Mouse (Mus musculus) thymus, adult 2 months (tissue): Measurements from ENCODE around the gene Megf8. TPM values are rescaled to one million over a fixed set of nuclear protein-coding genes. Genes with fewer than 3 reads are reported as not detected.

ENCODE experiments used
- DNase-seq: peaks from one replicate; pipeline ENCODE4 v3.0.0; 2021
- H3K27ac ChIP-seq: fragments of 200-500 bp; 2 replicates; pipeline ENCODE4 v1.5.1; 2012; ENCODE audit warnings: low read length, control low read depth; ENCODE audit not compliant: control insufficient read depth, insufficient read depth
- H3K27me3 ChIP-seq: fragments of 200-500 bp; 2 replicates; pipeline ENCODE4 v1.6.1; 2012; ENCODE audit warnings: mild to moderate bottlenecking, low read length, moderate library complexity, mixed read lengths; ENCODE audit not compliant: control insufficient read depth, insufficient read depth
- H3K36me3 ChIP-seq: fragments of 200-500 bp; 2 replicates; pipeline ENCODE4 v1.6.1; 2012; ENCODE audit warnings: mild to moderate bottlenecking, low read length, moderate library complexity; ENCODE audit not compliant: control insufficient read depth, insufficient read depth
- H3K4me1 ChIP-seq: fragments of 200-500 bp; replicated peaks from 2 replicates; pipeline ENCODE4 v1.6.1; 2012; ENCODE audit warnings: low read length; ENCODE audit not compliant: control insufficient read depth, insufficient read depth
- H3K4me3 ChIP-seq: fragments of 200-500 bp; 2 replicates; pipeline ENCODE4 v1.5.1; 2012; ENCODE audit warnings: mild to moderate bottlenecking, low read length, control low read depth, moderate library complexity; ENCODE audit not compliant: control insufficient read depth, insufficient read depth
- CTCF ChIP-seq: fragments of 200-500 bp; IDR thresholded peaks from 2 replicates; pipeline ENCODE4 v1.5.1; 2012; ENCODE audit warnings: mild to moderate bottlenecking, control low read depth, low read length, moderate library complexity, borderline replicate concordance; ENCODE audit not compliant: control insufficient read depth, poor library complexity, insufficient read depth; ENCODE audit errors: extremely low read depth
- POLR2A ChIP-seq: fragments of 200-500 bp; IDR thresholded peaks from 2 replicates; pipeline ENCODE4 v1.6.1; 2012; ENCODE audit warnings: mild to moderate bottlenecking, low read length, control low read depth, moderate library complexity; ENCODE audit not compliant: control insufficient read depth, poor library complexity, insufficient read depth; ENCODE audit errors: extremely low read depth
- WGBS: fragments of 180-500 bp; shearing (Covaris S2); methylation state at CpG from one replicate; pipeline ENCODE4 v1.1.7; 2018; 5-methylcytosine and 5-hydroxymethylcytosine counted together
- polyA plus RNA-seq: library from polyadenylated mRNA; depleted of rRNA; stranded (reverse); fragments of >200 nt; gene quantifications from 2 replicates; pipeline ENCODE4 v1.2.3, GENCODE M21; 2012

Gene Megf8
- polyA plus RNA-seq, 1 experiment = 14.8 TPM

DNA sequence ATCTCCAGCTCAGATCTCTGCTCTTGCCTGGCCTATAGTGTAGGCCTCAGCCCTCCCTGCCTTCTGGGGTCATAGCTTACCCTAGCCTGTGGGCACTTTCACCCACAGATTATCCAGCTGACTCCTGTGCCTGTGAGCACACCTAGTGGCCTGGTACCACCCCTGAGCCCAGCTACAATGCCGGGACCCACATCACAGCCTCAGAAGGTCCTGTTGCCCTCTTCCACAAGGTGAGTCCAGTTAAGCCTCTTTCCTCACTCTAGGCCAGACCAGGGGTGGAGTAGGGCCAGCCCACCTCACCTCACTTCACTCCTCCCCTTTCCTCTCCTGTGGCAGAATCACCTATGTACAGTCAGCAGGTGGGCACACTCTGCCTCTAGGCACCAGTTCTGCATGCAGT lies 26.5 kb upstream of the Megf8 start:
- Histone ChIP-seq H3K27ac (no peak overlapping the region), H3K36me3 (peaks cover 72% of the 10 kb centered on the region), H3K27me3 (no peaks in the 10 kb centered on the region), H3K4me1 (no peaks in the 10 kb centered on the region), H3K4me3 (no peak overlapping the region)
- TF ChIP-seq CTCF (no peak), POLR2A (no peak)
- 96% methylated on average over 1 of the region's 1 CpGs for WGBS
- DNase-seq = no peak

DNA sequence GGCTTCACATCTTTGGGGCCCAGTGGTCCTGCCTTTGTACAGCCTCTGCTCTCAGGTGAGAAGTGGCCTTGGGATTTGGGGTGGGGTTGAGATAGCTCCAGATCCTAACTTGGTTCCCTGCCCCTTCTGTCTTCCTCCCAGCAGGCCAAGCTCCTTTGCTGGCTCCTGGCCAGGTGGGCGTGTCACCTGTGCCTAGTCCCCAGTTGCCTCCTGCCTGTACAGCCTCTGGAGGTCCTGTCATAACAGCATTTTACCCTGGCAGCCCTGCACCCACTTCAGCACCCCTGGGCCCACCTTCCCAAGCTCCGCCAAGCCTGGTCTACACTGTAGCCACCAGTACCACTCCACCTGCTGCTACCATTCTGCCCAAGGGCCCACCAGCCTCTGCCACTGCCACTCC lies 26.1 kb upstream of the Megf8 start:
- WGBS = 91% methylated on average over 2 of the region's 2 CpGs
- DNase-seq = no peak
- Histone ChIP-seq H3K4me1 (peaks cover under 1% of the 10 kb centered on the region; the same call in 1 of the 2 replicates), H3K36me3 (peaks cover 68% of the 10 kb centered on the region), H3K27ac (no peak overlapping the region), H3K27me3 (no peaks in the 10 kb centered on the region), H3K4me3 (no peak overlapping the region)
- no peak for TF ChIP-seq CTCF
- TF ChIP-seq POLR2A = no peak

- TF ChIP-seq CTCF = no peak
- TF ChIP-seq POLR2A = no peak
- no peak for DNase-seq
- Histone ChIP-seq H3K4me1 (peaks cover 9% of the 10 kb centered on the region), H3K27ac (no peak overlapping the region), H3K4me3 (no peak overlapping the region), H3K27me3 (no peaks in the 10 kb centered on the region), H3K36me3 (peaks cover 56% of the 10 kb centered on the region)
- 84% methylated on average over 7 of the region's 7 CpGs for WGBS
Observed at GRCm38 (mm10) chr7:25292107-25292506, 24.9 kb upstream of the Megf8 start.

DNA sequence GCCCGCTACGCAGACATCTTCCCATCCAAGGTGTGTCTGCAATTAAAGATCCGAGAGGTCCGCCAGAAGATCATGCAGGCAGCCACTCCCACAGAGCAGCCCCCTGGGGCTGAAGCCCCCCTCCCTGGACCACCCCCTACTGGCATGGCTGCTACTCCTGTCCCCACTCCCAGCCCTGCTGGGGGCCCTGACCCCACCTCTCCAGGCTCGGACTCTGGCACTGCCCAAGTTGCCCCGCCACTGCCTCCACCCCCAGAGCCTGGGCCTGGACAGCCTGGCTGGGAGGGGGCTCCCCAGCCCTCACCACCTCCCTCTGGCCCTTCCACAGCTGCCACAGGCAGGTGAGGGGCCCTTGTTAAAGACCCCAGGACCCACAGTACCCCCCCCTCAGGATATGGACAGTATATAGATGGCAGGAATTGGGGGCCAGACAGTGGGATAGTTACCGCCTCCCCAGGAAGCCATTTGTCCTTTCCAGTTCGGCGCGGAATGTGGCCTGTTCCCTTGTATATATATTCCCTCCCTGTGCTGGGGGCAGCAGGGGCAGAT lies 23.7 kb upstream of the Megf8 start:
- Histone ChIP-seq H3K27ac (no peak overlapping the region), H3K4me3 (no peak overlapping the region), H3K4me1 (peaks cover 15% of the 10 kb centered on the region), H3K36me3 (peaks cover 44% of the 10 kb centered on the region), H3K27me3 (no peaks in the 10 kb centered on the region)
- no peak for DNase-seq
- TF ChIP-seq POLR2A (no peak), CTCF (no peak)
- 96% methylated on average over 10 of the region's 10 CpGs for WGBS

DNA sequence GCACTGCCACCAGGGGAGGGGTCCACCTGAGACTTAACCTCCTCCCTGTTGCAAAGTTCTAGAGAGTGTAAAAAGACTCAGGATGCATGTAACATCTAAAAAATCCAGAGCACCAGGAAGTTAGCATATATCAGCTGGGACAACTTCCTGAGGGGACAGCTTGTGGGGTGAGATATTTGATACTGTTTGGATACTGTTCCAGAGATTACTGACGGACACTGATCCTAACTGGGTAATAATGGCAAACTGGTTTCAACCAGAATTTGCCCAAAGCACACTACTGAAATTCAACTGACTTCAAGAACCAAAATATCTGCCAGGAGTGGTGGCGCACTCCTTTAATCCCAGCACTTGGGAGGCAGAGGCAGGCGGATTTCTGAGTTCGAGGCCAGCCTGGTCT lies 22.5 kb upstream of the Megf8 start:
- peaks cover 18% of the 10 kb centered on the region for H3K4me1 ChIP-seq
- TF ChIP-seq CTCF (no peak), POLR2A (no peak)
- WGBS = 95% methylated on average over 4 of the region's 4 CpGs
- H3K36me3 ChIP-seq = peaks cover 32% of the 10 kb centered on the region
- no peak overlapping the region for H3K27ac ChIP-seq
- no peaks in the 10 kb centered on the region for H3K27me3 ChIP-seq
- DNase-seq = no peak
- H3K4me3 ChIP-seq = no peak overlapping the region

- TF ChIP-seq POLR2A (no peak), CTCF (no peak)
- no peak overlapping the region for H3K27ac ChIP-seq
- peaks cover 28% of the 10 kb centered on the region for H3K36me3 ChIP-seq
- H3K4me3 ChIP-seq = no peak overlapping the region
- no peaks in the 10 kb centered on the region for H3K27me3 ChIP-seq
- DNase-seq = no peak
- 96% methylated on average over 12 of the region's 12 CpGs for WGBS
- peaks cover 18% of the 10 kb centered on the region for H3K4me1 ChIP-seq
Observed at GRCm38 (mm10) chr7:25294960-25295722, 21.8 kb upstream of the Megf8 start.
